Mouse (Mus musculus): Measurements from ENCODE around the gene Nipa1. TPM values are rescaled to one million over a fixed set of nuclear protein-coding genes. Genes with fewer than 3 reads are reported as not detected.

The Nipa1 gene
- total RNA-seq (2023) = 1.9 TPM

GRCm38 (mm10) chr7:56019930-56020253 is at the start of gene Nipa1:
TSS of gene Nipa1 (minus strand) at chr7:56019954.

GRCm38 (mm10) chr7:56049831-56050321 is 30.1 kb upstream of the Nipa1 start, which contains the start of gene Herc2:
TSS of gene Herc2 (plus strand) at chr7:56050196.

GRCm38 (mm10) chr7:55962004-55962908 is 57.5 kb downstream of the Nipa1 start, which contains the start of gene Nipa2:
TSS of gene Nipa2 (minus strand) at chr7:55962476.

Other genes starting within 250 kb of the Nipa1 start
- gene Tubgcp5, start 225.8 kb downstream of the Nipa1 start, total RNA-seq (2023) = 33.8 TPM
- 8.2 TPM for gene Cyfip1, start 178.2 kb downstream of the Nipa1 start, total RNA-seq (2023)
- 34.3 TPM for gene Nipa2, start 57.5 kb downstream of the Nipa1 start, total RNA-seq (2023)
- 91.1 TPM for gene Herc2, start 30.2 kb upstream of the Nipa1 start, total RNA-seq (2023)
- gene Oca2, start 219.8 kb upstream of the Nipa1 start, total RNA-seq (2023) = not detected

All from CD8-positive naive resting alpha-beta T cell, adult 57 days (primary cell).